In genomic region chr12:78904499-78904898, GRCm38 (mm10) we compare ENCODE assay signal across 25 mouse cellular contexts. TPM values are rescaled to one million over a fixed set of nuclear protein-coding genes. Genes with fewer than 3 reads are reported as not detected.
DNase-seq lines count a peak whose midpoint lies in the region; ATAC-seq and TF ChIP-seq lines count a peak whose summit lies in the region.
"Had no signal": no experiment of that assay in that cellular context is flagged by ENCODE, and none has a peak within 500 bp of the region (broad histone marks: within the 10 kb centered on the region; RNA-seq: fewer than 3 reads in every experiment).

No protein-coding gene starts in this region.

- ATAC-seq in heart, embryonic 12.5 days (ENCODE audit: insufficient number of reproducible peaks, low FRiP score) = no peak
- ATAC-seq in liver, postnatal 0 days = no peak
- ATAC-seq: forebrain, embryonic 13.5 days; hindbrain, postnatal 0 days; intestine, embryonic 16.5 days; midbrain, embryonic 16.5 days had no signal

- peaks cover 9% of the 10 kb centered on the region for H3K4me1 ChIP-seq in heart, embryonic 12.5 days (replicated peaks)
- peaks cover 7% of the 10 kb centered on the region; the same call in 1 of the 2 replicates for H3K4me1 ChIP-seq in liver, postnatal 0 days (ENCODE audit: insufficient read depth)

- no peak for DNase-seq in heart, adult 11 months
- peak; percentile 54 to 60 for DNase-seq in urinary bladder, postnatal 36 days (ENCODE audit: low spot score in 2 of 2)
- DNase-seq in urinary bladder, postnatal 25 days (ENCODE audit: low spot score) = no peak
- DNase-seq in liver, postnatal 0 days = no peak
- DNase-seq in thymus, postnatal 4 days = no peak
- no peak for DNase-seq in layer of hippocampus, postnatal 25 days (ENCODE audit: extremely low spot score in 1 of 2, low spot score in 1 of 2)
- DNase-seq: adrenal gland, postnatal 36 days; cerebellum, adult 9-10 months; gastrocnemius, postnatal 36 days; heart, postnatal 14 days; layer of hippocampus, adult 9-11 months; left cerebral cortex, postnatal 4 days; lung, postnatal 4 days; retina, postnatal 1 day; right cerebral cortex, postnatal 4 days; thymus, adult 2 months had no signal

- peaks cover 17% of the 10 kb centered on the region for H3K27me3 ChIP-seq in heart, embryonic 12.5 days (replicated peaks)
- peaks cover 2% of the 10 kb centered on the region; the same call in 1 of the 2 replicates for H3K27me3 ChIP-seq in liver, postnatal 0 days (ENCODE audit: insufficient read depth, low read length)

- H3K4me3 ChIP-seq in heart, embryonic 12.5 days = peak overlapping the region; percentile 19
- peak overlapping the region; percentile 66 for H3K4me3 ChIP-seq in liver, postnatal 0 days (ENCODE audit: low read depth, low read length)
- H3K4me3 ChIP-seq: forebrain, embryonic 13.5 days; heart, embryonic 10.5 days; limb, embryonic 15.5 days; myocyte; neural tube, embryonic 13.5 days had no signal

- no peak for TF ChIP-seq EP300 in liver, postnatal 0 days (IDR thresholded peaks at IDR 0.05; ENCODE audit: low read depth)

- H3K4me2 ChIP-seq in heart, embryonic 12.5 days = peak overlapping the region; percentile 23
- peak overlapping the region; percentile 64 for H3K4me2 ChIP-seq in liver, postnatal 0 days (ENCODE audit: low read depth, low read length)
- H3K4me2 ChIP-seq: forebrain, embryonic 13.5 days; limb, embryonic 15.5 days; neural tube, embryonic 13.5 days had no signal

- no peak overlapping the region for H3K27ac ChIP-seq in heart, embryonic 12.5 days (ENCODE audit: poor library complexity, severe bottlenecking)
- no peak overlapping the region for H3K27ac ChIP-seq in liver, postnatal 0 days (ENCODE audit: low read depth)
- H3K27ac ChIP-seq: forebrain, embryonic 13.5 days; hindbrain, postnatal 0 days; limb, embryonic 15.5 days; neural tube, embryonic 13.5 days had no signal

- H3K9me3 ChIP-seq in heart, embryonic 12.5 days (replicated peaks) = peaks cover 8% of the 10 kb centered on the region
- peaks cover 7% of the 10 kb centered on the region for H3K9me3 ChIP-seq in liver, postnatal 0 days (ENCODE audit: low read length)
- H3K9me3 ChIP-seq: forebrain, embryonic 13.5 days; limb, embryonic 15.5 days; neural tube, embryonic 13.5 days had no signal

- H3K36me3 ChIP-seq in heart, embryonic 12.5 days = no peaks in the 10 kb centered on the region
- peaks cover 6% of the 10 kb centered on the region; the same call in 1 of the 2 replicates for H3K36me3 ChIP-seq in liver, postnatal 0 days (replicated peaks; ENCODE audit: insufficient read depth, low read length)
- H3K36me3 ChIP-seq: heart, embryonic 10.5 days; limb, embryonic 15.5 days; neural tube, embryonic 13.5 days had no signal

- TF ChIP-seq CTCF in liver, postnatal 0 days (IDR thresholded peaks at IDR 0.05; ENCODE audit: low read depth) = no peak

- 73% methylated on average over 6 of the region's 7 CpGs for WGBS in heart, embryonic 12.5 days
- WGBS in liver, postnatal 0 days (ENCODE audit: insufficient replicate concordance) = 75% methylated on average over 7 of the region's 7 CpGs

- H3K9ac ChIP-seq in heart, embryonic 12.5 days = no peak overlapping the region
- peak overlapping the region; percentile 58 for H3K9ac ChIP-seq in liver, postnatal 0 days (replicated peaks)
- H3K9ac ChIP-seq: forebrain, embryonic 13.5 days; limb, embryonic 15.5 days; neural tube, embryonic 13.5 days had no signal

RNA-seq across cellular contexts. Expression of gene Plek2, which starts 2.3 kb away (rescaled TPM):
- polyA plus RNA-seq in heart, embryonic 12.5 days (2016; fragmentation: Nextera tagmentation; extraction: Ambion mirVana) = 9.9 and 11.3 TPM in 2 replicates
- 11.9 and 20.6 TPM in 2 replicates for polyA plus RNA-seq in liver, postnatal 0 days (2015; fragmentation: Nextera tagmentation; extraction: Ambion mirVana)
- under 1 TPM in 1 of 2 experiments, not detected in 1; 0.22 TPM for total RNA-seq in layer of hippocampus, postnatal 25 days (2021)

RNA-seq across cellular contexts. Expression of gene Eif2s1, which starts 42.9 kb away (rescaled TPM):
- polyA plus RNA-seq in heart, embryonic 12.5 days (2016; fragmentation: Nextera tagmentation; extraction: Ambion mirVana) = 160 TPM in 2 replicates
- polyA plus RNA-seq in liver, postnatal 0 days (2015; fragmentation: Nextera tagmentation; extraction: Ambion mirVana) = 83.0 and 88.8 TPM in 2 replicates
- total RNA-seq in layer of hippocampus, postnatal 25 days (2021) = 10 to 100 TPM; 54.9 to 56.5 TPM

RNA-seq across cellular contexts. Expression of gene Atp6v1d, which starts 43.1 kb away (rescaled TPM):
- polyA plus RNA-seq in heart, embryonic 12.5 days (2016; fragmentation: Nextera tagmentation; extraction: Ambion mirVana) = 72.5 and 79.9 TPM in 2 replicates
- polyA plus RNA-seq in liver, postnatal 0 days (2015; fragmentation: Nextera tagmentation; extraction: Ambion mirVana) = 36.1 and 36.3 TPM in 2 replicates
- total RNA-seq in layer of hippocampus, postnatal 25 days (2021) = 100 to 1,000 TPM; 238 to 266 TPM

Comparison
In these comparisons a context has a peak if more than half of its experiments do, and no peak if none do; other contexts are left out.
1. DNase-seq: peak in urinary bladder, postnatal 36 days (2 of 2); none in heart, adult 11 months (single experiment), urinary bladder, postnatal 25 days (single experiment), liver, postnatal 0 days (single experiment), thymus, postnatal 4 days (single experiment) and layer of hippocampus, postnatal 25 days (0 of 2).